Mouse (Mus musculus) neural tube, embryonic 11.5 days (tissue): ENCODE measurements around the gene Nfkbie. TPM values are rescaled to one million over a fixed set of nuclear protein-coding genes. Genes with fewer than 3 reads are reported as not detected.

Experiments used
- ATAC-seq: fragments of 200-750 bp; cut with Nextera tagmentation; 2 replicates; pipeline ENCODE4 v1.8.0; 2017; ENCODE audit warnings: moderate number of reproducible peaks, mild to moderate bottlenecking, moderate TSS enrichment, moderate library complexity; ENCODE audit not compliant: insufficient read depth, low FRiP score, low TSS enrichment
- DNase-seq: peaks from one replicate; pipeline ENCODE4 v3.0.0-alpha.2; 2015; ENCODE audit warnings: low spot score
- H3K27ac ChIP-seq: fragments of 300-500 bp; sonication (generic); 2 replicates; pipeline ENCODE4 v1.5.1; 2014; ENCODE audit warnings: low read depth, mild to moderate bottlenecking, low read length
- H3K27me3 ChIP-seq: fragments of 300-500 bp; sonication (generic); 2 replicates; pipeline ENCODE4 v1.6.1; 2014; ENCODE audit warnings: mild to moderate bottlenecking, low read length, mixed read lengths; ENCODE audit not compliant: control insufficient read depth, insufficient read depth
- H3K36me3 ChIP-seq: fragments of 300-500 bp; sonication (generic); 2 replicates; pipeline ENCODE4 v1.6.1; 2014; ENCODE audit warnings: mild to moderate bottlenecking, low read length, moderate library complexity, mixed read lengths; ENCODE audit not compliant: control insufficient read depth, insufficient read depth
- H3K4me1 ChIP-seq: fragments of 300-500 bp; sonication (generic); 2 replicates; pipeline ENCODE4 v1.6.1; 2014; ENCODE audit warnings: low read length, mixed read lengths; ENCODE audit not compliant: control insufficient read depth, insufficient read depth
- H3K4me2 ChIP-seq: fragments of 300-500 bp; sonication (generic); 2 replicates; pipeline ENCODE4 v1.6.1; 2014; ENCODE audit warnings: low read depth, mild to moderate bottlenecking, moderate library complexity
- H3K4me3 ChIP-seq: fragments of 300-500 bp; sonication (generic); 2 replicates; pipeline ENCODE4 v1.5.1; 2014; ENCODE audit warnings: low read depth, low read length
- H3K9ac ChIP-seq: fragments of 300-500 bp; sonication (generic); 2 replicates; pipeline ENCODE4 v1.6.1; 2014; ENCODE audit warnings: mild to moderate bottlenecking, low read length
- H3K9me3 ChIP-seq: fragments of 300-500 bp; sonication (generic); 2 replicates; pipeline ENCODE4 v1.6.1; 2016; ENCODE audit warnings: low read length; ENCODE audit not compliant: control insufficient read depth
- WGBS: fragments of 180-500 bp; shearing (Covaris S2); extraction: QIAGEN DNeasy Blood & Tissue Kit; methylation state at CpG from one replicate; pipeline ENCODE4 v1.1.7; 2014; 5-methylcytosine and 5-hydroxymethylcytosine counted together
- polyA plus RNA-seq: library from polyadenylated mRNA; unstranded; fragments of >200 nt; fragmentation: Nextera tagmentation; extraction: Ambion mirVana; gene quantifications from 2 replicates; pipeline ENCODE4 v1.2.1, GENCODE M21; 2014

Nfkbie gene
- polyA plus RNA-seq, 1 experiment from 2014 or later: 6.9 TPM

DNA sequence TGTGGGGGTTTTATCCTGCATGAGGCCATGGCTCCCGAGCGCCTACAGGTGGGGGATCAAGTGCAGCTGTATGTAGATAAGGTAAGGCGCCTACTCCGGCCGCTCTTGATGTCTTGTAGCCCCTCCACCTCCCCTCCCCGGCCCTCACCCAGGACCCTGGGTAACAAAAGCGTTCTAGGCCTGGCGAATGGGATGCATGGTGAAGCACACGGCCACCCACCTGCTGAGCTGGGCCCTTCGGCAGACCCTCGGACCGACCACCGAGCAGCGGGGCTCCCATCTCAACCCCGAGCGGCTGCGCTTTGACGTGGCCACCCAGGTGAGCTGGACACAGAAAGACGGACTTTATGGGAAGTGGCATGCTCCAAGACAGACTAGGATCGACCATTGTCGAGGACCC is 38.4 kb upstream of the Nfkbie start:
- no peaks in the 10 kb centered on the region for H3K4me1 ChIP-seq
- no peak overlapping the region for H3K4me2 ChIP-seq
- no peak for ATAC-seq
- no peaks in the 10 kb centered on the region for H3K36me3 ChIP-seq
- H3K27me3 ChIP-seq: no peaks in the 10 kb centered on the region
- no peak overlapping the region for H3K9ac ChIP-seq
- H3K9me3 ChIP-seq: no peaks in the 10 kb centered on the region
- H3K4me3 ChIP-seq: no peak overlapping the region
- H3K27ac ChIP-seq: no peak overlapping the region
- 91% methylated on average over 21 of the region's 21 CpGs for WGBS
- no peak for DNase-seq

- Histone ChIP-seq H3K9ac (no peak overlapping the region), H3K9me3 (no peaks in the 10 kb centered on the region), H3K4me1 (no peaks in the 10 kb centered on the region; the same call in 1 of the 2 replicates), H3K27me3 (no peaks in the 10 kb centered on the region), H3K36me3 (no peaks in the 10 kb centered on the region), H3K4me2 (no peak overlapping the region), H3K4me3 (no peak overlapping the region), H3K27ac (no peak overlapping the region)
- DNase-seq: no peak
- whole genome bisulfite sequencing: 91% methylated on average over 28 of the region's 28 CpGs
- ATAC-seq: no peak
These were observed 37.8 kb upstream of the Nfkbie start for GRCm38 (mm10) chr17:45517549-45518215.

DNA sequence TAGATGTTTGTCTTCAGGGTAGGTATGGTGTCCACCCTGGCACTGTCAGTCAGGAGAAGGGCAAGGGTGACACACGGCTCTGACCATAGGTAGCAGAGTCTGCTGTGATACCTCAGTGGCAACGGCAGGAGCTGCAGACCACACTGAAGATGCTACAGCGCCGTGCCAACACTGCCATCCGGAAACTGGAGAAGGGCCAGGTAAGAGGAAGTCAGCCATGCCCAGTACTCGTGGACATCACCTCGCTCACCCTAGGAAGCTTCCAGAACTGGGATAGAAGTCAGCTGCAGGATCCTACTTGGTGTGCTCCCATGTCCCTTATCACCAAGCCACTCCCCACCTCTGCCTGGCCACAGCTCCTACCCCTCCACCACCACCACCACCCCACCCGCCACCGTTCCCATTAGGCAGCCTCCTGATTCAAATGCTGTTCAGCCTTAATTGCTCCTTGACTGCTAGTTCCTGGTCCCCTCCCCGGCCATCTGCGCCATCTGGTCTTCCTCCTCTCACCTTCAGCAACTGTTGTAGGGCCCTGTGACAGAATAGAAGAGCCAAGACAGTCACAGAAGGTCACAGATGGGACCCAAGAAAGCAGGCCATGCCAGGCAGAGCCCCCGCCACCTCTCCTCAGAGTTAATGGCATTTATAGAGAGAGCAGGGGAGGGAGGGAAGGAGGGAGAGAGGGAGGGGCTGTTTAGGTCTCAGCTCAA is 36.6 kb upstream of the Nfkbie start:
- Histone ChIP-seq H3K36me3 (no peaks in the 10 kb centered on the region), H3K4me1 (no peaks in the 10 kb centered on the region; the same call in 1 of the 2 replicates), H3K9me3 (no peaks in the 10 kb centered on the region), H3K27ac (no peak overlapping the region), H3K4me3 (no peak overlapping the region), H3K27me3 (no peaks in the 10 kb centered on the region), H3K9ac (no peak overlapping the region), H3K4me2 (no peak overlapping the region)
- ATAC-seq (no peak), DNase-seq (no peak)
- 73% methylated on average over 12 of the region's 12 CpGs for WGBS

- DNase-seq (no peak), ATAC-seq (no peak)
- Histone ChIP-seq H3K27ac (no peak overlapping the region), H3K9ac (no peak overlapping the region), H3K27me3 (no peaks in the 10 kb centered on the region), H3K4me3 (no peak overlapping the region), H3K36me3 (no peaks in the 10 kb centered on the region), H3K9me3 (no peaks in the 10 kb centered on the region), H3K4me1 (no peaks in the 10 kb centered on the region; the same call in 1 of the 2 replicates), H3K4me2 (no peak overlapping the region)
- WGBS: 76% methylated on average over 11 of the region's 11 CpGs
These were observed 35.4 kb upstream of the Nfkbie start for GRCm38 (mm10) chr17:45520136-45520535.

- Histone ChIP-seq H3K4me2 (peak within 1 kb of the TSS; percentile 69), H3K36me3 (no peaks in the 10 kb centered on the region), H3K4me1 (no peaks in the 10 kb centered on the region; the same call in 1 of the 2 replicates), H3K9ac (peak within 1 kb of the TSS; percentile 66), H3K4me3 (peak within 1 kb of the TSS; percentile 24), H3K27me3 (no peaks in the 10 kb centered on the region), H3K9me3 (no peaks in the 10 kb centered on the region), H3K27ac (no peak within 1 kb of the TSS)
- peak; percentile 83 for DNase-seq
- WGBS: under 1% methylated on average over 21 of the region's 21 CpGs
- peak; percentile 72 for ATAC-seq
These were observed 32.2 kb upstream of the Nfkbie start, which contains the start of gene Tcte1 for GRCm38 (mm10) chr17:45523263-45523662. Gene Tcte1 (plus strand): TSS chr17:45523434.

DNA sequence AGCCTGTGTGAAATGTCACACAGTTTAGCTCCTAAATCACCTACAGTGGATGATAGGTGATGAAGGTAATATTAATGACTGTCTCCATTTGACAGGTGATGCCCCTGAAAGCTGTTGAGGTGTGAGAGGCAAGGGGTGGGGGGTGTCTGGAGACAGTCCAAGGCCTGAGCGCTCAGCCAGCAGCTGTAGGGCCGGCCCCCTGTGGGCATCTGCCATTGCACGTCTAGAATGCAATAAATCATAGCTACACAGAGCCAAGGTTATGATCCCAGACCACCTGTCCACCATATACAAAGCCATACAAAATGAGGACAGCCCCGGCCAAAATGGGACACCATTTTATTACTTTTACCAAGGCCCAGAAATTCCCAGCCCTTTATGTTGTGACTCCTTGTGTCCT is 30.5 kb upstream of the Nfkbie start:
- H3K4me1 ChIP-seq: no peaks in the 10 kb centered on the region; the same call in 1 of the 2 replicates
- peaks cover 3% of the 10 kb centered on the region; the same call in 1 of the 2 replicates for H3K27me3 ChIP-seq
- no peak overlapping the region for H3K27ac ChIP-seq
- no peaks in the 10 kb centered on the region for H3K36me3 ChIP-seq
- no peak overlapping the region for H3K4me3 ChIP-seq
- no peak for ATAC-seq
- H3K9me3 ChIP-seq: no peaks in the 10 kb centered on the region
- no peak for DNase-seq
- H3K9ac ChIP-seq: no peak overlapping the region
- WGBS: 45% methylated on average over 4 of the region's 4 CpGs
- H3K4me2 ChIP-seq: no peak overlapping the region

GRCm38 (mm10) chr17:45526571-45526970 is 28.9 kb upstream of the Nfkbie start:
- H3K9me3 ChIP-seq: no peaks in the 10 kb centered on the region
- ATAC-seq (no peak), DNase-seq (no peak)
- no peaks in the 10 kb centered on the region for H3K36me3 ChIP-seq
- WGBS: 24% methylated on average over 5 of the region's 5 CpGs
- H3K4me1 ChIP-seq: no peaks in the 10 kb centered on the region; the same call in 1 of the 2 replicates
- no peak overlapping the region for H3K27ac ChIP-seq
- H3K27me3 ChIP-seq: peaks cover 3% of the 10 kb centered on the region; the same call in 1 of the 2 replicates
- H3K4me3 ChIP-seq: no peak overlapping the region
- no peak overlapping the region for H3K9ac ChIP-seq
- no peak overlapping the region for H3K4me2 ChIP-seq

GRCm38 (mm10) chr17:45530346-45530782 is 25.1 kb upstream of the Nfkbie start:
- peaks cover 11% of the 10 kb centered on the region for H3K27me3 ChIP-seq

More at GRCm38 (mm10) chr17:45530346-45530782, 25.1 kb upstream of the Nfkbie start:
- DNase-seq (no peak), ATAC-seq (no peak)
- Histone ChIP-seq H3K9ac (no peak overlapping the region), H3K4me1 (no peaks in the 10 kb centered on the region), H3K4me3 (no peak overlapping the region), H3K9me3 (no peaks in the 10 kb centered on the region), H3K36me3 (no peaks in the 10 kb centered on the region), H3K4me2 (no peak overlapping the region), H3K27ac (no peak overlapping the region)
- 47% methylated on average over 13 of the region's 13 CpGs for WGBS
